Mouse (Mus musculus) layer of hippocampus, adult 11-12 months (tissue): ENCODE results near the gene Olfr530.

ENCODE experiments used
- DNase-seq: peaks from one replicate; pipeline ENCODE4 v3.0.0; 2022; ENCODE audit warnings: low spot score

Olfr530 gene

GRCm38 (mm10) chr7:140376231-140376630, at the start of gene Olfr530:
TSS of gene Olfr530 (minus strand) at chr7:140376331.
- DNase-seq: no peak

GRCm38 (mm10) chr7:140421539-140421938, 45.4 kb upstream of the Olfr530 start, which contains the start of gene Olfr532:
TSS of gene Olfr532 (minus strand) at chr7:140421639.
- DNase-seq: no peak

DNA sequence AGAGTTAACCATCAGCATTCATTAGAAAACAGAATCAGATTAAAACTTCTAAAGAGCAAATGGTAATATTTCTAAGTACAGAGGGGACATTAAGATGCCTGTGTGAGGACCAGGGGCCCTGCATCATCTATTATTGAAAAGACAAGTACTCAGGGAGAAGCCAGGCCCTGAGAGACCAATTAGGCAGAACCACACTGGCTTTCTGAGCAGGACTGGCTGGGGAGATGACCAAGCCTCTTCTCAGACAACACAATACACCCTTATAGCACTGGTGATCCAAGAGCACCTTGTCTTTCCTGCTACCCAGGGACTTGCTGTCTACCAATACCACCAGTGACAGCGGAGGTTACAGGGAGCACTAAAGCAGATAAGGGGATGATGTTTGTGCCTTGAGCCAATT, 26.7 kb upstream of the Olfr530 start, which contains the start of gene Olfr531:
Gene Olfr531 (minus strand): TSS at position 101 of the 400 bp plus-strand sequence.
- no peak for DNase-seq

DNA sequence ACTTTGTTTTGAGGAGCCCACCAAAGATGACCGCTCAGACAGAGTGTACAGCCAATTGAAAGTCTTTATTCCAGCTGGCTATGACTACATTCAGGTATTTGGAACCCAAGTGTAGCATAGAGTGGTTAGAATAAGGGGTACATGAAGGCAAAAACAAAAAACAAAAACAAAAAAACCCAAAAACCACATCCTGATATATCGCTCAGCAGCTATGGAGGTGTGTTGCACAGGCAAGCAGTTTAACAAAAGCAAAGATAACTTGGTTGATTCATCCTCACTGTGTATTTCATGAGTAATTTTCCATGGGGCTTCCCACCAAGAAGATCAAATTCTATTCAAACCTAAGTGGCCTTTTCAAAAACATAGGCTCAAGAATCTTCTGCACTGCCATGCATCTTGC, 780 bp upstream of the Olfr530 start:
- no peak for DNase-seq

- no peak for DNase-seq
Measured at GRCm38 (mm10) chr7:140374300-140374699, 1.8 kb downstream of the Olfr530 start.

GRCm38 (mm10) chr7:140361571-140361970, 14.6 kb downstream of the Olfr530 start, which contains the start of gene Olfr60:
TSS of gene Olfr60 (minus strand) at chr7:140361671.
- DNase-seq: no peak

DNA sequence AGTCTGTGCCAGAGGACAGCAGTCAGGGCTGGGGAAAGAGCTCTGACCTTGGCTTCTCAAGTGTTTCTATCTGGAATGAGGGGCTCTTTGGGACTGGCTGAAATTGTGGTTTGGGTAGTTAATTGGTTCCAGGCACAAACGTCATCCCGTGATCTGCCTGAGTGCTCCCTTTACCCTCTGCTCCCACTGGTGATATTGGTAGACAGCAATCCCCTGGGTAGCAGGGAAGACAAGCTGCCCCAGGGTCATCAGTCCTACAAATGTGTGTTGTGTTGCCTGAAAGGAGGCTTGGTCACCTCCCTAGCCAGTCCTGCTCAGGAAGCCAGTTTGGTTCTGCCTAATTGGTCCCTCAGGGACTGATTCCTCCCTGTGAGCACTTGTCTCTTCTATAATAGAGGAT, 42.4 kb downstream of the Olfr530 start, which contains the start of gene Olfr527:
Gene Olfr527 (plus strand): TSS at position 301 of the 400 bp plus-strand sequence.
- no peak for DNase-seq

GRCm38 (mm10) chr7:140329766-140330304, 46.3 kb downstream of the Olfr530 start:
- no peak for DNase-seq
